Mouse (Mus musculus): ENCODE results near the gene Ech1. TPM values are rescaled to one million over a fixed set of nuclear protein-coding genes. Genes with fewer than 3 reads are reported as not detected.
"Not testable (repeated sequence)": the region's sequence is repeated elsewhere in the genome, so short reads cannot be mapped to it uniquely, and the experiment has no call there.

Gene Ech1
- polyA plus RNA-seq, 1 experiment from 2014 or later: 91.4 TPM

DNA sequence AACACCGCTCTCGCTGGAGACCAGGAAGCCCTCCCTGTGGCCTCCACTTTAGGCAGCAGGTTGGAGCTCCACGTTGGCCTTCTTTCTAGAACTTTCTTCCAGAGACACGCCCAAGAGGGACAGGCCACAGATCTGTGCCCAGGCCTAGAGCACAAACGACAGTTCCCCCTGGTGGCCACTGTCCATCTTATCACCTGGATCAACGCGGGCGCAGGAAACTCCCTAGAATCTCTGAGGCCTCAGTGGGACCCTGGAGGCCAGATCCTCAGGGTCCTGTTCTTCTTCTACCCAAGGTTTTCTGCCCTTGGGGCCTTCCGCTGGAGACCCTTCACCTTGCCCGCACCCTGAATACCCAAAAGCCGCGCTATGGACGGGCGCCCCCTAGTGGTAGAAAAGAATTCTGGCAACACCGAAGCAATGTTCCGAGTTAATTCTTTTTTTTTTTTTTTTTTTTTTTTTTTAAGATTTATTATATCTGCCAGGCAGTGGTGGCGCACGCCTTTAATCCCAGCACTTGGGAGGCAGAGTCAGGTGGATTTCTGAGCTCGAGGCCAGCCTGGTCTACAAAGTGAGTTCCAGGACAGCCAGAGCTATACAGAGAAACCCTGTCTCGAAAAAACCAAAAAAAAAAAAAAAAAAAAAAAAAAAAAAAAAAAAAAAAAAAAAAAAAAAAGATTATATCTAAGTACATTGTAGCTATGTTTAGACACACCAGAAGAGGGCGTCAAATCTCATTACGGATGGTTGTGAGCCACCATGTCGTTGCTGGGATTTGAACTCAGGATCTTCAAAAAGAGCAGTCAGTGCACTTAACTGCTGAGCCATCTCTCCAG is 42.7 kb downstream of the Ech1 start:
- H3K9ac ChIP-seq (replicated peaks); H3K27me3 ChIP-seq (replicated peaks); H3K9me3 ChIP-seq (replicated peaks); H3K36me3 ChIP-seq; H3K4me2 ChIP-seq; H3K27ac ChIP-seq (replicated peaks); ATAC-seq (ENCODE audit: low FRiP score); H3K4me3 ChIP-seq (replicated peaks): not testable (repeated sequence)
- 27% methylated on average over 23 of the region's 23 CpGs for WGBS
- peaks cover 22% of the 10 kb centered on the region for H3K4me1 ChIP-seq

DNA sequence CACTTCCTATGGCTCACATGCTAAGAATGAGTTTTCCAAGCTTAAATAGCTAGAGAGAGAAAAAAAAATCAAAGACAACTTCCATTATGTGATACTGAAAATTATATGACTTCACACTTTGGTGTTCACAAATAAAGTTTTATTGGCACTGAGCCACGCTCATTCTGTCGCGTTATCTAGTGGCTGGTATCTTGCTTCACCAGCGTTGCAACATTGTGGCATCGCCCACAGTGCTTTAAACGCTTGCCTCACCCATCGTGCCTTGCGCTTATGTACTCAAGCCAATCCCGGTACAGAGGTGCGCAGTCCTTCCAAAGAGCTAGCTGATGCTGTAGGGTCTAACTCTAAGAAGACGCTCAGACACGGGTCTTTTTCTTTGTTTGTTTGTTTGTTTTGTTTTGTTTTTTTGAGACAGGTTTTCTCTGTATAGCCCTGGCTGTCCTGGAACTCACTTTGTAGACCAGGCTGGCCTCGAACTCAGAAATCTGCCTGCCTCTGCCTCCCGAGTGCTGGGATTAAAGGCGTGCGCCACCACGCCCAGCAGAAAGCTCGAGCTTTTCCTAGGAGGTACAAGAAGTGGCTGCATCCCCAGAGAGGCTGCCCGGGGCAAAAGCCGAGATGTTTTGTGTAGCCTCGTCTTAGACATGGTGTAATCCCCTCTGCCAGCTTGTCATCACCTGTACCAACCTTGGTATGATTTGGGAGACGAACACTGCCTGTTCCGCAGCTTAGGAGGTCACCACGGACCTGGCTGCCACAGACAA is 46.1 kb downstream of the Ech1 start:
- H3K4me1 ChIP-seq: peaks cover 6% of the 10 kb centered on the region; the same call in 1 of the 2 replicates
- no peak for ATAC-seq (ENCODE audit: low FRiP score)
- H3K4me3 ChIP-seq (replicated peaks): no peak overlapping the region
- 92% methylated on average over 24 of the region's 24 CpGs for WGBS
- H3K27me3 ChIP-seq (replicated peaks): no peaks in the 10 kb centered on the region
- H3K9me3 ChIP-seq (replicated peaks): no peaks in the 10 kb centered on the region
- H3K27ac ChIP-seq (replicated peaks): no peak overlapping the region
- H3K4me2 ChIP-seq: no peak overlapping the region
- H3K36me3 ChIP-seq: no peaks in the 10 kb centered on the region
- H3K9ac ChIP-seq (replicated peaks): no peak overlapping the region

DNA sequence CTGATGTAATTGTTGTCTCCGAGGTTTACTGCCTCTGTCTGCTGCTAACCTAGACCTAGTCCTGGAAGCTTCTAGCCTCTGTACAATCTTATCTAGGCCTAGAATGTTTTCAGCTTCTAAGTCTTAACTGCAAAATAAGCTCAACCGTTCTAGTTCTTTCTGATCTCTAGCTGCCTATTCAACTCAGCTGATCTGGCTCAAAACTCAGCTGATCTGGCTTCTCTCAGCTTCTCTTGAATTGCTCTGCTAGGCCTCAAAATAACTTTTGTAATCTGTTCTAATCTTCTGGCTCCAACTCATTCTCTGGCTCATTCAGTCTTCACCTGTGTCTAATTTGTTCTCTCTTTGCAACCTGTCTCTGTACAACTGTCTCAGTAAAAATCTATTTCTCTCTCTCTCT is 49.5 kb downstream of the Ech1 start:
- Histone ChIP-seq H3K9me3 (replicated peaks) (no peaks in the 10 kb centered on the region), H3K4me1 (no peaks in the 10 kb centered on the region), H3K4me2 (no peak overlapping the region), H3K9ac (replicated peaks) (no peak overlapping the region), H3K27ac (replicated peaks) (no peak overlapping the region), H3K4me3 (replicated peaks) (no peak overlapping the region), H3K27me3 (replicated peaks) (no peaks in the 10 kb centered on the region), H3K36me3 (no peaks in the 10 kb centered on the region)
- 64% methylated on average over 2 of the region's 2 CpGs for WGBS
- no peak for ATAC-seq (ENCODE audit: low FRiP score)

DNA sequence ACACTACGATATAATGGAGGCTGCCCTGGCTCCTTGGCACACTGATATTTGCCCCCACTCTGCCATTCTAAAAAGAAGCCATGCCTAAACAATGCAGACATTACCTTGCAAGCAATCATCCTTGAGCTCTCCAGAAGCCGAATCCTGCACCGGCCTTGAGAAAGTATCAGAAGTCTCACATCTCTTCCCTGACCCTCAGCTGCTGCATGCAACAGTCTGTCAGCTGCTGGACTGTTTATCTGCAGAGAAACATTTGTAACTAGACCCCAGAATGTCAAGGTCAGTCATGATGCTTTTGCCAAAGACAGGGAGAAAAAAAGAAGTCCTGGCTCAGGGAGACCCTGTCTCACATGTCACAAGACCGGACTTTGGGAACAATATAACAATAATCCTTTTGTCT is 51.1 kb downstream of the Ech1 start:
- Histone ChIP-seq H3K4me3 (replicated peaks) (no peak overlapping the region), H3K36me3 (no peaks in the 10 kb centered on the region), H3K4me2 (no peak overlapping the region), H3K4me1 (no peaks in the 10 kb centered on the region), H3K9ac (replicated peaks) (no peak overlapping the region), H3K27ac (replicated peaks) (no peak overlapping the region), H3K9me3 (replicated peaks) (no peaks in the 10 kb centered on the region), H3K27me3 (replicated peaks) (no peaks in the 10 kb centered on the region)
- ATAC-seq (ENCODE audit: low FRiP score): no peak
- 76% methylated on average over 4 of the region's 4 CpGs for WGBS

GRCm38 (mm10) chr7:28877155-28877554 is 52.1 kb downstream of the Ech1 start:
- Histone ChIP-seq H3K27ac (replicated peaks) (no peak overlapping the region), H3K4me1 (no peaks in the 10 kb centered on the region), H3K9me3 (replicated peaks) (no peaks in the 10 kb centered on the region), H3K36me3 (no peaks in the 10 kb centered on the region), H3K4me2 (no peak overlapping the region), H3K27me3 (replicated peaks) (no peaks in the 10 kb centered on the region), H3K4me3 (replicated peaks) (no peak overlapping the region), H3K9ac (replicated peaks) (no peak overlapping the region)
- WGBS: 85% methylated on average over 7 of the region's 7 CpGs
- no peak for ATAC-seq (ENCODE audit: low FRiP score)

GRCm38 (mm10) chr7:28877856-28878255 is 52.8 kb downstream of the Ech1 start:
- no peak for ATAC-seq (ENCODE audit: low FRiP score)
- H3K36me3 ChIP-seq: no peaks in the 10 kb centered on the region
- 79% methylated on average over 4 of the region's 4 CpGs for WGBS

DNA sequence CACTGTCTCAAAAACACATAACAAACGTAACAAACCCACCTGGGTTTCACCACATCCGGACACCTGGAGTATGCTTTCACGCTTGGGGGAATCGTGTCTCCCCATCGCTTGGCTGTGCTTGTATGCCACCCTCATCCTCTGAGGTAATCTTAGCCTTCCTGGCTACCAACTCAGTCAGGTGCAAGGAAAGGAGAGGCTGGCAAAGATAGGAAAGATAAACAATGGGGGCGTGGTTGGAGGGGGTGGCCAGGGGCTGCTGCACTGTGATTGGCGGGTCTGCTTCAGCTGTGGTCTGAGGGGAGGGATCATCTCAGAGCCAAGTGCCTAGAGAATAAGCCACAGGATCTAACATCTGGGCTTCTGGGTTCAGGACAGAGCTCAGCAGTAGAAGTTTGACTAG is 54.6 kb downstream of the Ech1 start:
- Histone ChIP-seq H3K27me3 (replicated peaks) (no peaks in the 10 kb centered on the region), H3K9me3 (replicated peaks) (no peaks in the 10 kb centered on the region), H3K4me2 (no peak overlapping the region), H3K36me3 (no peaks in the 10 kb centered on the region), H3K4me3 (replicated peaks) (no peak overlapping the region), H3K4me1 (no peaks in the 10 kb centered on the region), H3K27ac (replicated peaks) (no peak overlapping the region), H3K9ac (replicated peaks) (no peak overlapping the region)
- no peak for ATAC-seq (ENCODE audit: low FRiP score)
- 78% methylated on average over 7 of the region's 7 CpGs for WGBS

More at GRCm38 (mm10) chr7:28877856-28878255, 52.8 kb downstream of the Ech1 start:
- Histone ChIP-seq H3K27ac (replicated peaks) (no peak overlapping the region), H3K4me2 (no peak overlapping the region), H3K27me3 (replicated peaks) (no peaks in the 10 kb centered on the region), H3K9ac (replicated peaks) (no peak overlapping the region), H3K4me1 (no peaks in the 10 kb centered on the region), H3K4me3 (replicated peaks) (no peak overlapping the region), H3K9me3 (replicated peaks) (no peaks in the 10 kb centered on the region)

GRCm38 (mm10) chr7:28880554-28880953 is 55.5 kb downstream of the Ech1 start:
- H3K36me3 ChIP-seq: no peaks in the 10 kb centered on the region
- H3K4me2 ChIP-seq: no peak overlapping the region
- H3K9ac ChIP-seq (replicated peaks): no peak overlapping the region
- no peak for ATAC-seq (ENCODE audit: low FRiP score)
- WGBS: 80% methylated on average over 10 of the region's 10 CpGs
- H3K4me1 ChIP-seq: no peaks in the 10 kb centered on the region
- no peaks in the 10 kb centered on the region for H3K9me3 ChIP-seq (replicated peaks)
- H3K27ac ChIP-seq (replicated peaks): no peak overlapping the region
- no peak overlapping the region for H3K4me3 ChIP-seq (replicated peaks)
- H3K27me3 ChIP-seq (replicated peaks): no peaks in the 10 kb centered on the region

DNA sequence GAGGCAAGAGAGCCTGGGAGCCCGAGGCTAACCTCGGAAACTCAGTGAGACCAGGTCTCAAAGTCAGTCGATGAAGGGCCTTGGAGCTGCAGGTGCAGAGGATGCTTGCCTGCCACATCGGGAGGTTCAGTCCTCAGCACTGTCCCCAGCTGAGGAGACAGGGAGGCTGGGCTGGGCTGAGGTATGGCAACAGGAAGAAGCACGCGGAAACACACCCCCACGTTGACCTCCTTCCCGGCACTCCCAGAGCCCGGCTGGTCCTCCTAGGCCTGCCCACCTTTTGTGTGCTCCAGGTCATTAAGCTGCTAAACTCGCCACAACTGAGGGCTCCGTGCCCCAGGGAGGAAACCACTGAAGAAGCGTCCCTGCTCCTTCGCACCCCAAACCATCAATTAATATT is 56.2 kb downstream of the Ech1 start, which contains the start of gene Capn12:
Gene Capn12 (plus strand): TSS at position 224 of the 400 bp plus-strand sequence.
- no peaks in the 10 kb centered on the region for H3K9me3 ChIP-seq (replicated peaks)
- no peaks in the 10 kb centered on the region for H3K36me3 ChIP-seq
- H3K4me3 ChIP-seq (replicated peaks): no peak within 1 kb of the TSS
- no peak within 1 kb of the TSS for H3K9ac ChIP-seq (replicated peaks)
- no peaks in the 10 kb centered on the region for H3K27me3 ChIP-seq (replicated peaks)
- no peak within 1 kb of the TSS for H3K27ac ChIP-seq (replicated peaks)
- no peaks in the 10 kb centered on the region for H3K4me1 ChIP-seq
- WGBS: 29% methylated on average over 13 of the region's 13 CpGs
- no peak within 1 kb of the TSS for H3K4me2 ChIP-seq
- no peak for ATAC-seq (ENCODE audit: low FRiP score)

Other genes starting within 250 kb of the Ech1 start
- 20.3 and 22.8 TPM in 2 replicates for gene Samd4b, start 227.1 kb upstream of the Ech1 start, polyA plus RNA-seq (2015; fragmentation: Nextera tagmentation; extraction: Ambion mirVana)
- gene Pak4, start 227.0 kb upstream of the Ech1 start, polyA plus RNA-seq (2015; fragmentation: Nextera tagmentation; extraction: Ambion mirVana): 16.0 and 23.1 TPM in 2 replicates
- gene Acp7, start 193.9 kb upstream of the Ech1 start, polyA plus RNA-seq (2015; fragmentation: Nextera tagmentation; extraction: Ambion mirVana): 0.09 and 0.10 TPM in 2 replicates
- gene Fbxo27, start 132.4 kb upstream of the Ech1 start, polyA plus RNA-seq (2015; fragmentation: Nextera tagmentation; extraction: Ambion mirVana): 10.2 and 10.5 TPM in 2 replicates
- 5.4 and 6.3 TPM in 2 replicates for gene Fbxo17, start 108.4 kb upstream of the Ech1 start, polyA plus RNA-seq (2015; fragmentation: Nextera tagmentation; extraction: Ambion mirVana)
- 116 and 124 TPM in 2 replicates for gene Mrps12, start 83.4 kb upstream of the Ech1 start, polyA plus RNA-seq (2015; fragmentation: Nextera tagmentation; extraction: Ambion mirVana)
- 19.7 and 23.3 TPM in 2 replicates for gene Sars2, start 83.2 kb upstream of the Ech1 start, polyA plus RNA-seq (2015; fragmentation: Nextera tagmentation; extraction: Ambion mirVana)
- 0.78 and 0.88 TPM in 2 replicates for gene Ccer2, start 69.0 kb upstream of the Ech1 start, polyA plus RNA-seq (2015; fragmentation: Nextera tagmentation; extraction: Ambion mirVana)
- 106 and 114 TPM in 2 replicates for gene Sirt2, start 58.5 kb upstream of the Ech1 start, polyA plus RNA-seq (2015; fragmentation: Nextera tagmentation; extraction: Ambion mirVana)
- gene Nfkbib, start 57.7 kb upstream of the Ech1 start, polyA plus RNA-seq (2015; fragmentation: Nextera tagmentation; extraction: Ambion mirVana): 75.9 and 77.6 TPM in 2 replicates
- gene Rinl, start 36.2 kb upstream of the Ech1 start, polyA plus RNA-seq (2015; fragmentation: Nextera tagmentation; extraction: Ambion mirVana): 2.9 and 7.0 TPM in 2 replicates
- 158 and 164 TPM in 2 replicates for gene Hnrnpl, start 16.7 kb upstream of the Ech1 start, polyA plus RNA-seq (2015; fragmentation: Nextera tagmentation; extraction: Ambion mirVana)
- 5.4 and 85.2 TPM in 2 replicates for gene Lgals4, start 8.6 kb downstream of the Ech1 start, polyA plus RNA-seq (2015; fragmentation: Nextera tagmentation; extraction: Ambion mirVana)
- 3.3 and 4.8 TPM in 2 replicates for gene Lgals7, start 38.6 kb downstream of the Ech1 start, polyA plus RNA-seq (2015; fragmentation: Nextera tagmentation; extraction: Ambion mirVana)
- 0.35 and 0.60 TPM in 2 replicates for gene Capn12, start 56.2 kb downstream of the Ech1 start, polyA plus RNA-seq (2015; fragmentation: Nextera tagmentation; extraction: Ambion mirVana)
- gene Actn4, start 137.1 kb downstream of the Ech1 start, polyA plus RNA-seq (2015; fragmentation: Nextera tagmentation; extraction: Ambion mirVana): 141 and 177 TPM in 2 replicates
- gene Eif3k, start 156.6 kb downstream of the Ech1 start, polyA plus RNA-seq (2015; fragmentation: Nextera tagmentation; extraction: Ambion mirVana): 306 and 324 TPM in 2 replicates
- 10.3 and 19.2 TPM in 2 replicates for gene Map4k1, start 156.8 kb downstream of the Ech1 start, polyA plus RNA-seq (2015; fragmentation: Nextera tagmentation; extraction: Ambion mirVana)